Mouse (Mus musculus): ENCODE measurements around the gene Nr6a1. TPM values are rescaled to one million over a fixed set of nuclear protein-coding genes. Genes with fewer than 3 reads are reported as not detected.
A peak's percentile ranks its signal among the peaks of the same experiment; 100 is the strongest.

Gene Nr6a1
- total and polyA plus RNA-seq, 3 experiments, result 5.6 to 6.1 (median 5.8) TPM

DNA sequence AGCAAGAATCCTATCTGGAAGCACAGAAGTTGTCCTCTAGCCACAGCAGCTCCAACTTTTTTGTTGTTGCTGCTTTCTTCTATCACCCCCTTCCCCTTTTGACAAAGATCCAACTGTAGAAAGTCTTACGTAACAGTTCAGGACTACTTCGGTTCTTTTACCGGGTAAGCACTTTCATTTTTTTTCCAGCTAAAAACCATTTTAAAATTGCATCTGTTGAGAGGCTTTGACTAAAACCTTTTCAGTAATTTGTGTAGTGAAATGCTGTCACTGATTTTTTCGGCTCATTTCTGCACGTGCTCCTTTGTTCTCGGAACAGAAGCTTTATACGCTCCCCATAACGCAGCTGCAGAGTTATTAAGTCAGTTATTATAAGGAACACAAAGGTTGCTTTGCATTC is 104.1 kb downstream of the Nr6a1 start:
- H3K27ac ChIP-seq (ENCODE audit: insufficient read depth, low read depth), result no peak overlapping the region
- DNase-seq (ENCODE audit: extremely low read depth), result no peak
- dilution Hi-C loops (cut with MboI; ENCODE audit: extremely low pct_ligation_motif_present, extremely low pct_unique_long_range_greater_than_20kb, low sequenced_read_pairs) (no loop called here), in situ Hi-C loops (cut with MboI; ENCODE audit: low pct_ligation_motif_present, low pct_unique_long_range_greater_than_20kb, low sequenced_read_pairs) (no loop called here)
- peak overlapping the region; percentile 92 for H3K4me2 ChIP-seq (ENCODE audit: insufficient read depth, low read depth, poor library complexity, severe bottlenecking)
- no peak overlapping the region for H3K9ac ChIP-seq (ENCODE audit: insufficient read depth, low read depth)
- H3K36me3 ChIP-seq (replicated peaks in 1 of 2; ENCODE audit: control insufficient read depth in 1 of 2, insufficient read depth in 1 of 2, low read length in 1 of 2), result no peaks in the 10 kb centered on the region
- 0 out of 2 replicates have a peak, but pooled peaks have one; percentile 2 for TF ChIP-seq MXI1 (IDR thresholded peaks at IDR 0.05; ENCODE audit: low read depth, low read length)
- peak; percentile 7; the same call in 1 of the 2 replicates for TF ChIP-seq MAZ (IDR thresholded peaks at IDR 0.05; ENCODE audit: low read depth, low read length)
- 0 out of 2 replicates have a peak, but pooled peaks have one; percentile 3 for TF ChIP-seq SIN3A (IDR thresholded peaks at IDR 0.05; ENCODE audit: low read length)
- no peak for TF ChIP-seq RAD21 (IDR thresholded peaks at IDR 0.05; ENCODE audit: low read depth, low read length)
- TF ChIP-seq BHLHE40 (IDR thresholded peaks at IDR 0.05; ENCODE audit: low read depth, low read length), result 0 out of 2 replicates have a peak, but pooled peaks have one; percentile 42
- H3K4me1 ChIP-seq (ENCODE audit: control insufficient read depth in 1 of 2, insufficient read depth in 2 of 2), result peaks cover 0 to 12% of the 10 kb centered on the region in 2 experiments; a peak in 1 of 4 replicates
- H3K79me2 ChIP-seq (replicated peaks; ENCODE audit: control insufficient read depth, extremely low read depth, insufficient read depth, poor library complexity, severe bottlenecking), result no peaks in the 10 kb centered on the region
- H3K4me3 ChIP-seq (replicated peaks in 1 of 3; ENCODE audit: low read depth in 2 of 3, low read length in 2 of 3, poor library complexity in 1 of 3), result no peak overlapping the region
- no peaks in the 10 kb centered on the region for H3K9me3 ChIP-seq (replicated peaks; ENCODE audit: low read length)
- no peaks in the 10 kb centered on the region for H3K27me3 ChIP-seq (replicated peaks)

DNA sequence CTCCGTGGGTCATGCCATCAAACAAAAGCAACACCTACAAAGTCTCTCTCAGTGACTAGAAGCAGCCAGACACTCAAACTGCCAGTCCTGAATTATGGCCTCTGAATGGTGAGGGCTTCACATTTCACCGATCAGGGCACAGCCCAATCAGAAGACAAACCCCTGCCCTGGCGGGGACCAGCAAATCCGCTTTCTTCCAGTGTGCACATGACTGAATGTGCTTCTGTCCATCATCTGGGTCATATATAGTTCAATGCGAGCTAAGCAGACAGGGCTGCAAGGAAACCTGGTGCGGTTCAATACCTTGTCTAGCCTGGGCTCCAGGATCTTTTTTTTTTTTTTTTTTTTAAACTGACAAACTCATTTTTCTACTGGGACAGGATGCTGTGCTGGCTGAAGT is 104.5 kb downstream of the Nr6a1 start:
- Histone ChIP-seq H3K27me3 (replicated peaks) (no peaks in the 10 kb centered on the region), H3K4me1 (ENCODE audit: control insufficient read depth in 1 of 2, insufficient read depth in 2 of 2) (peaks cover 0 to 10% of the 10 kb centered on the region in 2 experiments; a peak in 1 of 4 replicates), H3K79me2 (replicated peaks; ENCODE audit: control insufficient read depth, extremely low read depth, insufficient read depth, poor library complexity, severe bottlenecking) (no peaks in the 10 kb centered on the region), H3K4me2 (ENCODE audit: insufficient read depth, low read depth, poor library complexity, severe bottlenecking) (peak overlapping the region; percentile 92), H3K36me3 (replicated peaks in 1 of 2; ENCODE audit: control insufficient read depth in 1 of 2, insufficient read depth in 1 of 2, low read length in 1 of 2) (no peaks in the 10 kb centered on the region), H3K9ac (ENCODE audit: insufficient read depth, low read depth) (no peak overlapping the region), H3K4me3 (replicated peaks in 1 of 3; ENCODE audit: low read depth in 2 of 3, low read length in 2 of 3, poor library complexity in 1 of 3) (no peak overlapping the region), H3K27ac (ENCODE audit: insufficient read depth, low read depth) (no peak overlapping the region), H3K9me3 (replicated peaks; ENCODE audit: low read length) (no peaks in the 10 kb centered on the region)
- dilution Hi-C loops (cut with MboI; ENCODE audit: extremely low pct_ligation_motif_present, extremely low pct_unique_long_range_greater_than_20kb, low sequenced_read_pairs) (no loop called here), in situ Hi-C loops (cut with MboI; ENCODE audit: low pct_ligation_motif_present, low pct_unique_long_range_greater_than_20kb, low sequenced_read_pairs) (no loop called here)
- TF ChIP-seq TBP (conservative IDR thresholded peaks at IDR 0.05; ENCODE audit: low read depth, low read length) (no peak), MAFK (IDR thresholded peaks at IDR 0.05; ENCODE audit: insufficient replicate concordance, low read length) (no peak), SMC3 (IDR thresholded peaks at IDR 0.05; ENCODE audit: low read depth, low read length) (no peak), TCF12 (IDR thresholded peaks at IDR 0.05; ENCODE audit: low read depth, low read length) (no peak)
- no peak for DNase-seq (ENCODE audit: extremely low read depth)

- Histone ChIP-seq H3K4me2 (ENCODE audit: insufficient read depth, low read depth, poor library complexity, severe bottlenecking) (no peak overlapping the region), H3K27me3 (replicated peaks) (no peaks in the 10 kb centered on the region), H3K4me3 (replicated peaks in 1 of 3; ENCODE audit: low read depth in 2 of 3, low read length in 2 of 3, poor library complexity in 1 of 3) (no peak overlapping the region), H3K79me2 (replicated peaks; ENCODE audit: control insufficient read depth, extremely low read depth, insufficient read depth, poor library complexity, severe bottlenecking) (no peaks in the 10 kb centered on the region), H3K4me1 (ENCODE audit: control insufficient read depth in 1 of 2, insufficient read depth in 2 of 2) (no peaks in the 10 kb centered on the region), H3K27ac (ENCODE audit: insufficient read depth, low read depth) (no peak overlapping the region), H3K9ac (ENCODE audit: insufficient read depth, low read depth) (no peak overlapping the region), H3K36me3 (replicated peaks in 1 of 2; ENCODE audit: control insufficient read depth in 1 of 2, insufficient read depth in 1 of 2, low read length in 1 of 2) (no peaks in the 10 kb centered on the region), H3K9me3 (replicated peaks; ENCODE audit: low read length) (no peaks in the 10 kb centered on the region)
- in situ Hi-C loops (cut with MboI; ENCODE audit: low pct_ligation_motif_present, low pct_unique_long_range_greater_than_20kb, low sequenced_read_pairs), result no loop called here
- no peak for DNase-seq (ENCODE audit: extremely low read depth)
- TF ChIP-seq SMC3 (IDR thresholded peaks at IDR 0.05; ENCODE audit: low read depth, low read length), result no peak
- TF ChIP-seq JUND (conservative IDR thresholded peaks at IDR 0.05; ENCODE audit: low read depth, low read length), result no peak
- no peak for TF ChIP-seq MAZ (IDR thresholded peaks at IDR 0.05; ENCODE audit: low read depth, low read length)
- no peak for TF ChIP-seq RAD21 (IDR thresholded peaks at IDR 0.05; ENCODE audit: low read depth, low read length)
- TF ChIP-seq KAT2A (IDR thresholded peaks at IDR 0.05; ENCODE audit: insufficient replicate concordance, low read length), result no peak
- dilution Hi-C loops (cut with MboI; ENCODE audit: extremely low pct_ligation_motif_present, extremely low pct_unique_long_range_greater_than_20kb, low sequenced_read_pairs), result no loop called here
Measured at GRCm38 (mm10) chr2:38817487-38817886, 110.0 kb downstream of the Nr6a1 start.
